1 mouse cellular context compared by ENCODE assay signal in genomic region chr16:35319773-35320172, GRCm38 (mm10).
TF ChIP-seq lines count a peak whose summit lies in the region.

No protein-coding gene starts in this region.

TF ChIP-seq in MEL, 35 proteins besides CTCF, POLR2A, EP300 and RAD21:
- TF ChIP-seq UBTF (IDR thresholded peaks at IDR 0.05; ENCODE audit: borderline replicate concordance, insufficient read depth, low read depth, low read length) (no peak), ZC3H11A (IDR thresholded peaks at IDR 0.05; ENCODE audit: low read depth, low read length) (no peak), MAFK (IDR thresholded peaks at IDR 0.05; ENCODE audit: borderline replicate concordance, low read depth, low read length) (no peak), JUND (IDR thresholded peaks at IDR 0.05; ENCODE audit: low read depth, low read length) (no peak), MXI1 (IDR thresholded peaks at IDR 0.05; ENCODE audit: low read depth, low read length) (no peak), MEF2A (IDR thresholded peaks at IDR 0.05; ENCODE audit: extremely low read depth, insufficient replicate concordance, low read depth, low read length, poor library complexity, severe bottlenecking) (no peak), ELF1 (IDR thresholded peaks at IDR 0.05; ENCODE audit: low read depth, low read length) (no peak), GABPA (IDR thresholded peaks at IDR 0.05; ENCODE audit: low read depth, low read length) (no peak), CHD1 (IDR thresholded peaks at IDR 0.05; ENCODE audit: low read depth, low read length) (no peak), TBP (IDR thresholded peaks at IDR 0.05; ENCODE audit: low read depth, low read length) (no peak), E2F4 (IDR thresholded peaks at IDR 0.05; ENCODE audit: borderline replicate concordance, low read depth, low read length) (no peak), MAX (IDR thresholded peaks at IDR 0.05; ENCODE audit: low read length) (no peak), USF1 (IDR thresholded peaks at IDR 0.05; ENCODE audit: low read depth, low read length) (no peak), TCF12 (IDR thresholded peaks at IDR 0.05; ENCODE audit: low read depth, low read length) (no peak), SMC3 (IDR thresholded peaks at IDR 0.05; ENCODE audit: low read depth, low read length) (no peak)
